Mouse (Mus musculus): ENCODE data around the gene Wfdc21. TPM values are rescaled to one million over a fixed set of nuclear protein-coding genes. Genes with fewer than 3 reads are reported as not detected.

Wfdc21 gene
- total RNA-seq, 4 experiments from 2014 or later: 1.3 to 2.2 TPM; not detected in 2

Other genes with a start within 250 kb of the Wfdc21 start
- not detected for gene Heatr9, start 224.8 kb upstream of the Wfdc21 start, total RNA-seq (2022)
- 1 to 10 TPM; 2.1 to 3.8 (median 2.7) TPM for gene Ccl5, start 216.4 kb upstream of the Wfdc21 start, total RNA-seq (2022)
- 10 to 100 TPM in 1 of 4 experiments, 1 to 10 TPM in 3; 3.8 to 11.6 (median 6.6) TPM for gene Ccl9, start 168.3 kb upstream of the Wfdc21 start, total RNA-seq (2022)
- gene Ccl6, start 153.9 kb upstream of the Wfdc21 start, total RNA-seq (2022): 10 to 100 TPM; 11.5 to 22.0 (median 14.3) TPM
- gene Rpl9-ps1, start 101.3 kb upstream of the Wfdc21 start, total RNA-seq (2022): not detected
- 1 to 10 TPM in 2 of 4 experiments, under 1 TPM in 2; 0.67 to 1.1 (median 0.91) TPM for gene Ccl3, start 97.6 kb upstream of the Wfdc21 start, total RNA-seq (2022)
- 1 to 10 TPM in 1 of 4 experiments, under 1 TPM in 2, not detected in 1; 0.52 to 1.4 (median 0.59) TPM for gene Ccl4, start 84.4 kb upstream of the Wfdc21 start, total RNA-seq (2022)
- gene Wfdc17, start 42.9 kb upstream of the Wfdc21 start, total RNA-seq (2022): 10 to 100 TPM in 1 of 4 experiments, 1 to 10 TPM in 3; 1.4 to 12.0 (median 5.6) TPM
- gene Wfdc18, start 37.9 kb upstream of the Wfdc21 start, total RNA-seq (2022): not detected
- gene Heatr6, start 6.8 kb downstream of the Wfdc21 start, total RNA-seq (2022): 10 to 100 TPM; 15.7 to 22.4 (median 18.8) TPM
- gene Hnf1b, start 103.1 kb downstream of the Wfdc21 start, total RNA-seq (2022): under 1 TPM in 2 of 4 experiments, not detected in 2; 0.11 to 0.12 TPM
- gene Ddx52, start 195.1 kb downstream of the Wfdc21 start, total RNA-seq (2022): 10 to 100 TPM; 18.8 to 26.6 (median 26.0) TPM
- 10 to 100 TPM; 49.3 to 73.8 (median 63.4) TPM for gene Synrg, start 217.5 kb downstream of the Wfdc21 start, total RNA-seq (2022)